Mouse (Mus musculus) T-helper 1 cell (primary cell): ENCODE results near the gene Nkrf.

Experiments
- in situ Hi-C: fragments of 300-600 bp; cut with MboI, MseI; formaldehyde crosslinking; loops from one replicate; pipeline ENCODE4 v1.15.1; 2025; ENCODE audit warnings: high pct_unique_total_duplicates

Gene Nkrf

DNA sequence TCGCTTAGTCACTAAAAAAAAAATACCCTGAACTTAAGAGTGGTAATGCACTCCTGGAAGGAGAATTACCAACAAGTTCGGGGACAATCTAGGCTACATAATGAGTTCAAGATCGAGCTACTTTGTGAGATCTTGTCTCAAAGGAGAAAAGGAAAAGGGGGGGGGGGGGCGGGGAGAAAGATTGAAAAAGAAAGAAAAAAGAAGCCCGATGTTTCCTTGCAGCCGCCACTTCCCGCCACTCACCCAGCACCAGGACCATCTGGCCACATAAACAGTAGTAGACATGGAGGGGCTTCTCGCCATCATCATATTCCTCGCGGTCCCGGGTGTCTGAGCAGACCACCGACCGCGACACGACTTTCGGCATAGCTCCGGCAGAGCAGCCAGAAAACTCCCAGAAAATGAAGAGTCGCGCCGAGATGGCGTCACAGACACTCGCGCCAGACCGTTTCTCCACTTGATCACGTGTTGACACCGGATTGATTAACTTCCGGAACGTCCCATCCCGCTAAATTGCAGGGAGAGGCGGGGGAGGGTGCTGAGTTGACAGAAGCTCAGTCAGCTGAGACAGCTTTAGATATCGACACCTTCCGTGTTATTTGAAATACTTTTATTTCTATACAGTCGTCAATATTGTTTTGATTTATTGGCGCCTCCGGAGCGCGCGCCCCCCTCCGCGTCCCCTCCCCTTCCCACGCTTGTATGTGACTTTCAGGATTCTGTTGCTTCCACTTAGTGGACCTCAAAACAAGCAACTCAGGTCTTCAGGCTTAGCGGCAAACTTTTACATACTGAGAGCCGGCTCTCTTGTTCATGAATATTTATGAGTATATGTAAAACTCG lies 38.7 kb downstream of the Nkrf start:
- in situ Hi-C loops = no loop called here

DNA sequence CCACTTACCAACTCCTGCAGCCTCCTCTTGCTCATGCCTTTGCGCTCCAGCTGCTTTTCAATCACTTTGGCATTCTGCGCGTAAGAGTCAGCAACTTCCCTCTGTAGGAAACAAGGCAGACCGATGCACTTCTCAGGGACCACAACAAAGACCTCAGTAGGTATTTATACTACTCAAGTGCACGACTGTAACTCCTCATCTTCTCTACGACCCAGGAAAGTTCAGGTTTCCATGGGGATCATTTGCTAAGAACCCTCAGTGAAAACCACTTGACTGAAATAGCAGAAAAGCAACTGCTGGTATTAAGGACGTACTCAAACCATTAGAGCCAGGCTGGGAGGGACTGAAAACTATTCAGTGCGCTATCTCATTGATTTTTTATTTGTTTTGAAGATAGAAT lies 50.1 kb downstream of the Nkrf start:
- in situ Hi-C loops = no loop called here

DNA sequence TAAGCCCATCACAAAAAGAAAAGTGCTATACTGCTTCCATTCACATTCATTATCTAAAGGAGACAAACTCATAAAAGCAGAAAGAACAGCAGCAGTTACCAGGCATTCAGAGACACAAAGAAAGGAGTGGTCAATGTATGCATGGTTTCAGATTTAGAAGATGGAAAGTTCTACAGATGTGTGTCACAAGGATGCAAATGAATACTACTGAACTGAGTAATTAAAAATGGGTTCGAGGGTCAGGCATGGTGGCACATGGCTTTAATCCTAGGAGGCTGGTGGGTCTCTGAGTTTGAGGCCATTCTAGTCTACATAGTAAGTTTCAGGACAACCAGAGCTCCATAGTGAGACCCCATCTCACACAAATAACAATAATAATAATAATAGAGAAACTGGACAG lies 55.5 kb downstream of the Nkrf start:
- in situ Hi-C loops = no loop called here

DNA sequence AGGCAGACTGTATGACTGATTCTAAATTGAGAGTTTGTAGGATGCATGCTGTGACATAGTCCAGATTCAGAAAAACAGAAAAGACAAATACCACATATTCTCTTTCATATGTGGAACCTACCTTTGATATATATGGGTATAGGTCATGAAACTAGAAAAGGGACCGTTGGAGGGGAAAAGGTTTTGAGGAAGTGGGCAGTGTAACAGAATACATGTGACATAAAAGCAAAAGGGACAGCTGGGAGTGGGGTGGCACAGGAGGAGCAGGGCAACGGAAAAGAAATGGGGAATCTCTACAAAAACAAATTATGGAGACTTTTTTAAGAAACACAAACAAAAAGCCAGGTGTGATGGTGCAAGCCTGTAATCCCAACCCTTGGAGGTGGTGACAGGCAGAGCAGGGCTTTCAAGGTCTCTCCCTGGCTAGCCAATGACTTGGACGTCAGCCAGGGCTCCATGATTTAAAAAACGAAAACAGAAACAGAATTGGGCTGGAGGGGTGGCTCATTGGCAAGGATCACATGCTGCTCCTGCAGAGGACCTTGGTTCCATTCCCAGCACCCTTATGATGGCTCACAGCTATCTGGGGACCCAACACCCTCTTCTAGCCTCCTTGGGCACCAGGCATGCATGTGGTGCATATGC lies 59.2 kb downstream of the Nkrf start:
- in situ Hi-C loops = no loop called here

DNA sequence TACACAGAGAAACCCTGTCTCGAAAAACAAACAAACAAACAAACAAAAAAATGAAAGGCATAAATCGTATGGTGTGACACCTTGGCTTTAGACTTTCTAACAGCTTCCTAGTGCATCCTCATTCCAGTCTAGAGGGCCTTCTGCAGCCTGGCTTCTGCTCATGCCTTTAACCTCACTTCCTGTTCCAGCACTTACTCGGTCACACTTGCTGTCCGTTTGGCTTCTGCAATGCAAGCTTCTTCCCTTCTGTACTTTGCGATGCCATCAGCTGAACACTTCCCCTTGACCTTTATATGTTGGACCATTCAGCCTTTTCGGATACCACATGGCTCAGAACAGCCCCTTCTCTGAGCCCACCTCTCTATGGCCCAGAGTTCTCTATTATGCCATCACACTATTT lies 61.0 kb downstream of the Nkrf start:
- in situ Hi-C loops = no loop called here

DNA sequence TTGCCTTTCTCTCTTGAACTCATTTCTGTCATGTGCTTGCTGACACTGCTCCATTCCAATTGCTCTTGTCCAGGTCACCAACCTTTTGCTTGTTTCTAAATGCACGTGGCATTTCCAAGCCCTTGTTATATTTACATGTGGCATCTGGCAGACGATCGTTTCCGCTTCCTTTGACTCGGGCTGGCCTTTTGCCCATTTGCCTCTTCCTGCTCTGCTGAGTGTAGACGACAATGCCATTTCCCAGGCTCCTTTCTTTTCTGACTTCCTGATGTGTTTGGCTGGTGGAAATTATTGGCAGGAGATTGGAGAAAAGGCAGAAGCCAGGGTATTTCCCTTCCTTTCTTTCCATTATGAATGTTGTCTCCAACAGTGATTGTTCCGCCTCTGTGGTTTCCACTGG lies 63.3 kb downstream of the Nkrf start:
- in situ Hi-C loops = loop anchor here (10.0 kb wide), 1 partner anchor 185 kb away; no protein-coding TSS in a partner anchor
